18 mouse cellular contexts compared by ENCODE assay signal in the genomic region with DNA sequence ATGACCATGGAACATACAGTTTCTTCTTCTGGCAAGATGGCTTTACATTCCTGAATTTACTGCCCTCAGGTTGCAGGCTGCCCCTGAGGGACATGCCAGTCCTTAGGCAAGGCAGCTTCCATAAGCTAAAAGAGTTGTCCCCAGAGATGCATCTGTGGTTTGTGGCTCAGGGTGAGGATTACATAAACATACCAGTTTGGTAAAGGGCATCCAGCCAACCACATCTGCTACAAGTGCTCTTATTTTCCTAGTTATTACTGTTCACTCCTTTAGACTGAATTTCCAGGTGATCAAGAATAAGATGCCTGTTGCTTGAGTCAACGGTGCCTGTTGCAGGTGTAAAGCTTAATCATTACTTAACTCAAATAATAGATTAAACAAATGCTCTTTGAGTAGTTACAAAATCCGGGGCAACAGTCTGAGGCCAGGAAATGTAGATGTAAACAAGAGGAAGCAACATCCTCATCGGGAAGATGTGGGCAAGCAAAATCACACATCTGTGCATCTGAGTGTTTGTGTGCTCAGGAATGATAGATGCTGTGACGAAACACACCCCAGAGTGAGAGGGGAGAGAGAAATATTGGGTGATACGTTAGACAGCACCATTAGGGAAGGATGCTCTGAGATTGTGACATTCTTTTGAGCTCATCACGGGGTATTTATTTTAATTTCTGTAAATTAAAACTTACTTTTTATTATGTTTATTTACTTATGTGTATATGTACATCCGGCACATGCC. TPM values are rescaled to one million over a fixed set of nuclear protein-coding genes. Genes with fewer than 3 reads are reported as not detected.
"Had no signal": no experiment of that assay in that cellular context is flagged by ENCODE, and none has a peak within 500 bp of the region (broad histone marks: within the 10 kb centered on the region; RNA-seq: fewer than 3 reads in every experiment).

No protein-coding gene starts in this region.

- H3K9me3 ChIP-seq: limb, embryonic 12.5 days; limb, embryonic 15.5 days; liver, embryonic 13.5 days; midbrain, embryonic 12.5 days; midbrain, embryonic 15.5 days had no signal

- DNase-seq: kidney, adult 18-20 months; kidney, adult 9 months; kidney, postnatal 14 days; kidney, postnatal 4 days; left cerebral cortex, postnatal 4 days; liver, embryonic 13.5 days; thymus, adult 18-20 months; thymus, postnatal 36 days had no signal

- H3K4me2 ChIP-seq: limb, embryonic 12.5 days; limb, embryonic 15.5 days; liver, embryonic 13.5 days; midbrain, embryonic 12.5 days; midbrain, embryonic 15.5 days had no signal

- H3K4me1 ChIP-seq: limb, embryonic 12.5 days; limb, embryonic 15.5 days; liver, embryonic 13.5 days; midbrain, embryonic 12.5 days had no signal

- H3K9ac ChIP-seq: limb, embryonic 12.5 days; limb, embryonic 15.5 days; liver, embryonic 13.5 days; midbrain, embryonic 12.5 days; midbrain, embryonic 15.5 days had no signal

- H3K27me3 ChIP-seq: liver, embryonic 13.5 days; midbrain, embryonic 15.5 days had no signal

- ATAC-seq: inflammation-experienced regulatory T-cells, adult 6 months; intestine, embryonic 16.5 days; midbrain, embryonic 15.5 days had no signal

- H3K36me3 ChIP-seq: limb, embryonic 12.5 days; limb, embryonic 15.5 days; liver, embryonic 13.5 days; midbrain, embryonic 12.5 days; midbrain, embryonic 15.5 days had no signal

- H3K27ac ChIP-seq: limb, embryonic 12.5 days; limb, embryonic 15.5 days; liver, embryonic 13.5 days; macrophage; midbrain, embryonic 12.5 days; midbrain, embryonic 15.5 days had no signal

- H3K4me3 ChIP-seq: limb, embryonic 12.5 days; limb, embryonic 15.5 days; liver, embryonic 13.5 days; midbrain, embryonic 12.5 days; midbrain, embryonic 15.5 days; myocyte had no signal

RNA-seq across cellular contexts. Expression of gene Cacng3, which starts 4.8 kb away (rescaled TPM):
- polyA plus RNA-seq: inflammation-experienced regulatory T-cells, adult 6 months; limb, embryonic 12.5 days; liver, embryonic 13.5 days; macrophage; myocyte; small intestine, adult 2 months; testis, adult 2 months had no signal
